Mouse (Mus musculus) cerebellum, adult 2 months (tissue): ENCODE measurements around the gene Gsc.

Source experiments
- CTCF ChIP-seq: fragments of 200-500 bp; IDR thresholded peaks from 2 replicates; pipeline ENCODE4 v1.5.1; 2011; ENCODE audit warnings: low read depth, mild to moderate bottlenecking, control low read depth, low read length, moderate library complexity, borderline replicate concordance; ENCODE audit not compliant: insufficient read depth
- POLR2A ChIP-seq: fragments of 200-500 bp; IDR thresholded peaks from 2 replicates; pipeline ENCODE4 v1.6.1; 2011; ENCODE audit warnings: low read length, control low read depth, borderline replicate concordance; ENCODE audit not compliant: insufficient read depth

GRCm38 (mm10) chr12:104440087-104440760, 32.9 kb downstream of the Gsc start:
- TF ChIP-seq CTCF (peak; percentile 78), POLR2A (no peak)
